Mouse (Mus musculus): ENCODE measurements around the gene Klrg2. TPM values are rescaled to one million over a fixed set of nuclear protein-coding genes. Genes with fewer than 3 reads are reported as not detected.

Gene Klrg2
- total and polyA plus RNA-seq, 2 experiments from 2014 or later = 0.17 to 0.24 TPM

DNA sequence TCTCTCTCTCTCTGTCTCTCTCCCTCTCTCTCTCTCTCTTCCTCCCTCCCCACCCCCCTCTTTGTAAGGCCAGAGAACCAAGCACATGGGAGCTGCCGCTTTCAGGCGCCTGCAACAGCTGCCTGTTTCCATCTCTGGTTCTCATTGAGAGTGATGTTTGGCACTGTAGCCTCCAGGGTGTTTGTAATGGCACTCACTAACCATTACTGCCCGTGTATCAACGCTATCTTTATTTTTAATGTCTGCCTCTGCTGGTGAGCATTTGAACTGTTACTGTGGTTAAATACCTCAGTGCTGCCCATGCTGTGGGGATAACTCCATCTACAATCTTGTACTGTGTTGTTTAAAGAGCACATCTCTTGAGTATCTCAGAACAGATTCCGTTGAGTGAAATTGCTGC is 4.6 kb upstream of the Klrg2 start:
- H3K4me3 ChIP-seq (ENCODE audit: low read depth, low read length) = no peak overlapping the region
- DNase-seq (no peak), ATAC-seq (peak; percentile 54)
- no peak overlapping the region for H3K4me2 ChIP-seq (ENCODE audit: low read depth)
- 56% methylated on average over 5 of the region's 5 CpGs for WGBS
- peaks cover 4% of the 10 kb centered on the region for H3K4me1 ChIP-seq (ENCODE audit: insufficient read depth)
- no peak overlapping the region for H3K27ac ChIP-seq (ENCODE audit: low read depth, low read length)
- H3K36me3 ChIP-seq (ENCODE audit: insufficient read depth) = no peaks in the 10 kb centered on the region
- TF ChIP-seq CTCF (IDR thresholded peaks at IDR 0.05; ENCODE audit: low read depth) = peak; percentile 50
- no peak overlapping the region for H3K9ac ChIP-seq
- peaks cover 12% of the 10 kb centered on the region for H3K27me3 ChIP-seq (ENCODE audit: insufficient read depth, low read length)
- H3K9me3 ChIP-seq (ENCODE audit: low read length) = no peaks in the 10 kb centered on the region

DNA sequence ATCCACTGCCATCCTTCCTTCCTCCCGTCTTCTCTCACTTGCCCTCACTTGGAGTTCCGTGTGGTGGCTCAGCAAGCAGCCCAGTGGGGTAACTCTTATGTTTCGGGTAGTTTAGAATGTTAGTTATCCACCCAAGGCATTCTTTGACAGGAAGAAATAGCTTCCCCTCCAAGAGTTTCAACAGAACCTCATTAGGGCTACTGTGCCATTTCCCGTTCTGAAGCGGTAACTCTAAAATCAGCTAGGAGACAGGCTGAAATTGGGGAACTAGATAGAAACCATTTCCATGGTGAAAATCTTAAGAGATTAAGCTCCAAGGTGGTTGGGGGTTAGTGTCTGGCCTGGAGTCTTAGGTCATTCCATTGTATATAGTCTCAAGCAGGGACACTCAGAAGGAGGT is 4.2 kb upstream of the Klrg2 start:
- H3K9ac ChIP-seq = no peak overlapping the region
- H3K27me3 ChIP-seq (ENCODE audit: insufficient read depth, low read length) = peaks cover 12% of the 10 kb centered on the region
- ATAC-seq (no peak), DNase-seq (no peak)
- no peak overlapping the region for H3K4me3 ChIP-seq (ENCODE audit: low read depth, low read length)
- peaks cover 4% of the 10 kb centered on the region for H3K4me1 ChIP-seq (ENCODE audit: insufficient read depth)
- H3K4me2 ChIP-seq (ENCODE audit: low read depth) = no peak overlapping the region
- H3K9me3 ChIP-seq (ENCODE audit: low read length) = no peaks in the 10 kb centered on the region
- WGBS = 70% methylated on average over 5 of the region's 5 CpGs
- H3K36me3 ChIP-seq (ENCODE audit: insufficient read depth) = no peaks in the 10 kb centered on the region
- TF ChIP-seq CTCF (IDR thresholded peaks at IDR 0.05; ENCODE audit: low read depth) = no peak
- no peak overlapping the region for H3K27ac ChIP-seq (ENCODE audit: low read depth, low read length)

DNA sequence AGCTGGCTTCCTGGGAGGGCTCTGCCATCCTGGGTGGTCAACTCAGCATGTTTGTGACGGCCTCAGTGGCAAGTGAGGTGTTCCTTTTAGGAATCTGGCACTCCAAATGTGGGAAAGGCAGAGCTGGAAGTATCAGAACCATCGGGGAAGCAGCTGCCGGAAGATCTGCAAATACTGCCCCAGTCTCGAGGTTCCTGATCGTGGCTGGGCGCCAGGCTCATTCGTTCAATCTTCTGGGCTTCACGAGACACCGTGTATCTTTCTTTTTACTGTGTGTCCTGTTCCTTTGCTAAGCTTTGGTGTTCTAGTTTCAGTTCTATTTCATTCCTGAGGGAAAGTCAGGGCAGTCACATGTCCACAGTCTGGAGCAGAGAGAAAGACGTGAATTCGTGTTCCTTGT is 3.4 kb upstream of the Klrg2 start:
- WGBS = 69% methylated on average over 11 of the region's 11 CpGs
- no peak for ATAC-seq
- H3K4me3 ChIP-seq (ENCODE audit: low read depth, low read length) = no peak overlapping the region
- TF ChIP-seq CTCF (IDR thresholded peaks at IDR 0.05; ENCODE audit: low read depth) = no peak
- no peak overlapping the region for H3K4me2 ChIP-seq (ENCODE audit: low read depth)
- H3K9ac ChIP-seq = no peak overlapping the region
- DNase-seq = no peak
- H3K36me3 ChIP-seq (ENCODE audit: insufficient read depth) = no peaks in the 10 kb centered on the region
- peaks cover 4% of the 10 kb centered on the region for H3K4me1 ChIP-seq (ENCODE audit: insufficient read depth)
- peaks cover 12% of the 10 kb centered on the region for H3K27me3 ChIP-seq (ENCODE audit: insufficient read depth, low read length)
- no peak overlapping the region for H3K27ac ChIP-seq (ENCODE audit: low read depth, low read length)
- H3K9me3 ChIP-seq (ENCODE audit: low read length) = no peaks in the 10 kb centered on the region

DNA sequence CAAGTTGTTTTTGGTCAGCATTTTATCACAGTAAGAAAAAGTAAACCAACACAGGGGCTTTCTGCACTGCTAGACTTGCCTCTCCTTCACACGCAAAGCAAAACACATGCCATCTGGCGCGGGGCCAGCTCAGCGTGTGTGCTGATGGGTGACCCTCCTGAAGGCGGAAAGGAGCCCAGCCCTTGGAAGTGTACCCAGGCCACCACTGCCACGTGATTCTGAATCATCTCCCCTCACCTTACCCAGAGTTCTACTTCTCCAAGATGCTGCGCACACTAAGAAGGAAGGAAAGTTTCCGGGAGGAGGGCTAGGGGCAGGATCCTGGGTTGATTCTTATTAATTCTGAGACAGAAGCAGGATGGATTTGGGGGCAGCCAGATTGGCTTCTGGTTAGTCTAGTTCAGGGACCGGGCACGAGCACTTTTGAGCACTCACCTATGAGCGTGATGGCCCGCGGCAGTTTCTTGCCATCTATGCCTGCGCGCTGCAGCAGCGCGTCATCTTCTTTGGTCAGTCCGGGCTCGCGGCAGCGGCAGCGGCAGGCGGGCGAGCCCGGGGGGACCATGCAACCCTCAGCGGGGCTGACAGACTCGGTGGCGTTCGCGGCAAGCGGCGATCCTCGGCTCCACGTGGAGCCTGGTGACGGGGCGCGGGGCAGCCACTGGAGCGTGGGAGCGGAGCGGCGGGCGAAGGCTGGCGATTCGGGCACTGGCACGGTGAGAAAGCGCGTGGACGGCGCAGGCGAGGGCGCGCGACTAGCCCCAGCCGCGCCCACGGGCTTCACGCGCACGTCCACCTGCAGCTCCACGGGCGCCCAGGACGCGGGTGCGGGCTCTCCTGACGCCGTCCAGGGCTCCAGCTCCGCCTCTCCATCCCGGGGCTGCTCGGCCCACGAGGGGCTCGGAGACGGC is 846 bp downstream of the Klrg2 start:
- no peak for TF ChIP-seq CTCF (IDR thresholded peaks at IDR 0.05; ENCODE audit: low read depth)
- Histone ChIP-seq H3K4me3 (ENCODE audit: low read depth, low read length) (peak overlapping the region; percentile 49), H3K27me3 (ENCODE audit: insufficient read depth, low read length) (peaks cover 24% of the 10 kb centered on the region), H3K4me1 (ENCODE audit: insufficient read depth) (peaks cover 4% of the 10 kb centered on the region), H3K4me2 (ENCODE audit: low read depth) (peak overlapping the region; percentile 98), H3K9me3 (ENCODE audit: low read length) (no peaks in the 10 kb centered on the region), H3K9ac (peak overlapping the region; percentile 47), H3K36me3 (ENCODE audit: insufficient read depth) (no peaks in the 10 kb centered on the region), H3K27ac (ENCODE audit: low read depth, low read length) (no peak overlapping the region)
- DNase-seq (peak; percentile 59), ATAC-seq (peak; percentile 68)
- WGBS = 2% methylated on average over 72 of the region's 72 CpGs

DNA sequence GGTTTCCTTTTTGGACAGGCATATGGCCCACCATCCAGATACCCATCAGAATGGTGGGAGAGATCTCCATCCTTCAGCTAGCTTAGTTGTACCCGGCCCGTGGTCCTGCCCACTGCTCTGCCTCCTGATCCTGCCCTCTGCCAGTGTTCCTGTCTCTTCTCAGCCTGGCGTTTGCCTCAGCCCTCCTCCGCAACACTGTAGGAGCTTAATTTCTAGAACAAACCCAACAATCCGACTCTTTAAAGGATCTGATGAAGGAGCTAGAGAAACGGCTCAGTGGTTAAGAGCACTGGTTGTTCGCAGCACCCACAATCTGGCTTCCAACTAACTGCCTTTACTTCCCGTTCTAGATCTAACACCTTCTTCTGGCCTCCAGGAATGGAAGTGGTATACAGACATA is 2.6 kb downstream of the Klrg2 start:
- Histone ChIP-seq H3K4me3 (ENCODE audit: low read depth, low read length) (no peak overlapping the region), H3K9ac (no peak overlapping the region), H3K9me3 (ENCODE audit: low read length) (no peaks in the 10 kb centered on the region), H3K27me3 (ENCODE audit: insufficient read depth, low read length) (peaks cover 24% of the 10 kb centered on the region), H3K36me3 (ENCODE audit: insufficient read depth) (no peaks in the 10 kb centered on the region), H3K4me1 (ENCODE audit: insufficient read depth) (peaks cover 4% of the 10 kb centered on the region), H3K4me2 (ENCODE audit: low read depth) (no peak overlapping the region), H3K27ac (ENCODE audit: low read depth, low read length) (no peak overlapping the region)
- no peak for TF ChIP-seq CTCF (IDR thresholded peaks at IDR 0.05; ENCODE audit: low read depth)
- 84% methylated on average over 8 of the region's 8 CpGs for WGBS
- no peak for DNase-seq
- ATAC-seq = no peak

DNA sequence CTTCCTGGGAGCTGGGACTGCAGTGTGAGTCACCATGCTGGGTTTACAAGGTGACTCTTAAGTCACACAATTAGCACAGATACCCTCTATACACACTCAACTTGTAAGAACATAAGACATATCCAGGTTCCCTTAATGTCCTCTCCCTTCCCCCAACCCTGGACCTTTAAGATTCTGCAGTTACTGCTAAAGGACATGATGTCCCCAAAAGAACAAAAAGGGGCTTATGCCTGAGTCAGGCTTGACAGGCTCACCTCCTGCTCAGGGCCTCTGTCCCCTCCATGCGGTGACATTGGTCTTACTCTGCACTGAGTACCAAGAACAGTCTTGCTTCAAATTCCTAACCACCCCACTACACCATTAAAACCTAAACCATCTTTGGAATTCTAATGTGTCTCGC is 4.2 kb downstream of the Klrg2 start:
- Histone ChIP-seq H3K27ac (ENCODE audit: low read depth, low read length) (no peak overlapping the region), H3K4me2 (ENCODE audit: low read depth) (no peak overlapping the region), H3K4me1 (ENCODE audit: insufficient read depth) (peaks cover 4% of the 10 kb centered on the region), H3K36me3 (ENCODE audit: insufficient read depth) (no peaks in the 10 kb centered on the region), H3K9ac (no peak overlapping the region), H3K27me3 (ENCODE audit: insufficient read depth, low read length) (peaks cover 19% of the 10 kb centered on the region), H3K9me3 (ENCODE audit: low read length) (no peaks in the 10 kb centered on the region), H3K4me3 (ENCODE audit: low read depth, low read length) (no peak overlapping the region)
- DNase-seq (no peak), ATAC-seq (no peak)
- WGBS = 95% methylated on average over 2 of the region's 2 CpGs
- no peak for TF ChIP-seq CTCF (IDR thresholded peaks at IDR 0.05; ENCODE audit: low read depth)

DNA sequence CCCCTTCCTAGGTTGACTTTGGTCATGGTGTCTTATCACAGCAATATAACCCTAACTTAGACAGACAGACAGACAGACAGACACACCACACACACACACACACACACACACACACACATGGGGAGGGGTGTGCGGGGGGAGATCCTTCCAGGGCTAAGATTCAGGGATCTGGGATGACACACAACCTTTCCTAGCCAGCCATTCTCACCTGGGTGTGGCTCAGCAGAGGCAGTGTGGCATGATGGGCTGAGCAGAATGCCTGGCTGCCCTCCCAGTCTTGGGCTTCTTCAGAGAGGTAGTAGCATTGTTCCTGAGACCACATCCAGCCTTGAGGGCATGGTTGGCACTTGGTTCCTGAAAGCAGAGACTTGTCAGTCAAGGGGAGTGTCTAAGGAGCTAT is 7.5 kb downstream of the Klrg2 start:
- no peak overlapping the region for H3K9ac ChIP-seq
- WGBS = 95% methylated on average over 1 of the region's 1 CpGs
- no peak for TF ChIP-seq CTCF (IDR thresholded peaks at IDR 0.05; ENCODE audit: low read depth)
- no peaks in the 10 kb centered on the region for H3K9me3 ChIP-seq (ENCODE audit: low read length)
- H3K27ac ChIP-seq (ENCODE audit: low read depth, low read length) = no peak overlapping the region
- no peak overlapping the region for H3K4me2 ChIP-seq (ENCODE audit: low read depth)
- H3K4me1 ChIP-seq (ENCODE audit: insufficient read depth) = no peaks in the 10 kb centered on the region
- ATAC-seq = no peak
- no peak for DNase-seq
- H3K36me3 ChIP-seq (ENCODE audit: insufficient read depth) = no peaks in the 10 kb centered on the region
- peaks cover 5% of the 10 kb centered on the region; the same call in 1 of the 2 replicates for H3K27me3 ChIP-seq (ENCODE audit: insufficient read depth, low read length)
- H3K4me3 ChIP-seq (ENCODE audit: low read depth, low read length) = no peak overlapping the region

Measured in forebrain, postnatal 0 days (tissue).